Mouse (Mus musculus) embryonic facial prominence, embryonic 11.5 days (tissue): ENCODE measurements around the gene BC004004. TPM values are rescaled to one million over a fixed set of nuclear protein-coding genes. Genes with fewer than 3 reads are reported as not detected.
"Not testable (repeated sequence)": the region's sequence is repeated elsewhere in the genome, so short reads cannot be mapped to it uniquely, and the experiment has no call there.

Experiments used
- ATAC-seq: fragments of 200-750 bp; cut with Nextera tagmentation; replicated peaks from 2 replicates; pipeline ENCODE4 v1.8.0; 2017; ENCODE audit warnings: low read depth; ENCODE audit not compliant: insufficient number of reproducible peaks, low FRiP score, low TSS enrichment
- DNase-seq: peaks from one replicate; pipeline ENCODE4 v3.0.0-alpha.2; 2015; ENCODE audit warnings: low spot score
- H3K27ac ChIP-seq: fragments of 300-500 bp; sonication (generic); replicated peaks from 2 replicates; pipeline ENCODE4 v1.5.1; 2014; ENCODE audit warnings: mild to moderate bottlenecking, low read depth, low read length, control low read depth
- H3K27me3 ChIP-seq: fragments of 300-500 bp; sonication (generic); 2 replicates; pipeline ENCODE4 v1.6.1; 2014; ENCODE audit warnings: mild to moderate bottlenecking, low read length, moderate library complexity, mixed read lengths; ENCODE audit not compliant: control insufficient read depth, insufficient read depth
- H3K36me3 ChIP-seq: fragments of 300-500 bp; sonication (generic); replicated peaks from 2 replicates; pipeline ENCODE4 v1.6.1; 2014; ENCODE audit warnings: low read depth, mild to moderate bottlenecking, low read length, moderate library complexity, mixed read lengths; ENCODE audit not compliant: control insufficient read depth, insufficient read depth
- H3K4me1 ChIP-seq: fragments of 300-500 bp; sonication (generic); 2 replicates; pipeline ENCODE4 v1.6.1; 2014; ENCODE audit warnings: low read length, mixed read lengths; ENCODE audit not compliant: control insufficient read depth, insufficient read depth
- H3K4me2 ChIP-seq: fragments of 300-500 bp; sonication (generic); 2 replicates; pipeline ENCODE4 v1.6.1; 2014; ENCODE audit warnings: low read depth, mild to moderate bottlenecking, control low read depth, low read length, moderate library complexity
- H3K4me3 ChIP-seq: fragments of 300-500 bp; sonication (generic); 2 replicates; pipeline ENCODE4 v1.5.1; 2014; ENCODE audit warnings: low read depth, low read length, control low read depth
- H3K9ac ChIP-seq: fragments of 300-500 bp; sonication (generic); replicated peaks from 2 replicates; pipeline ENCODE4 v1.6.1; 2014; ENCODE audit warnings: mild to moderate bottlenecking, control low read depth, low read length
- H3K9me3 ChIP-seq: fragments of 300-500 bp; sonication (generic); replicated peaks from 2 replicates; pipeline ENCODE4 v1.6.1; 2016; ENCODE audit warnings: mild to moderate bottlenecking, low read length, inconsistent platforms, mixed read lengths; ENCODE audit not compliant: control insufficient read depth
- WGBS: fragments of 180-500 bp; shearing (Covaris S2); extraction: QIAGEN DNeasy Blood & Tissue Kit; methylation state at CpG from one replicate; pipeline ENCODE4 v1.1.7; 2014; 5-methylcytosine and 5-hydroxymethylcytosine counted together
- polyA plus RNA-seq: library from polyadenylated mRNA; unstranded; fragments of >200 nt; fragmentation: Nextera tagmentation; extraction: Ambion mirVana; gene quantifications from 2 replicates; pipeline ENCODE4 v1.2.1, GENCODE M21; 2014

The BC004004 gene
- polyA plus RNA-seq, 1 experiment from 2014 or later, result 55.1 TPM

DNA sequence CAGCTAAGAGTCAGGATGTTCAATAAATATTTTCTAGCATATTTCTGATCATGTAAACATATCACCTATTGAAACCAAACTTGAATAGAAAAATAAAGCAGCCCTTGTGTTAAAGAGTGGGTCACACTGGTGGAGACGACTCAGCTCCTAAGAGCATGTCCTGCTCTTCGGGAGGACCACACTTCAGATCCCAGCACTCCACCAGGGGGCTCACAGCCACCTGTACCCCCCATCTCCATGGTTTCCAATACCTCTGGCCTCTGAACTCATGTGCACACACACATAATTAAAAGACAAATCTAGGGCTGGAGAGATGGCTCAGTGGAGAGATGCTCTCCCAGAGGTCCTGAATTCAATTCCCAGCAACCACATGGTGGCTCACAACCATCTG is 6.3 kb upstream of the BC004004 start:
- DNase-seq (no peak), ATAC-seq (no peak)
- 46% methylated on average over 2 of the region's 2 CpGs for WGBS
- H3K36me3 ChIP-seq, result no peaks in the 10 kb centered on the region; the same call in 1 of the 2 replicates
- no peak overlapping the region for H3K9ac ChIP-seq
- no peaks in the 10 kb centered on the region for H3K9me3 ChIP-seq
- no peak overlapping the region for H3K4me2 ChIP-seq
- no peak overlapping the region for H3K4me3 ChIP-seq
- H3K27me3 ChIP-seq, result no peaks in the 10 kb centered on the region
- H3K27ac ChIP-seq, result no peak overlapping the region
- peaks cover 7% of the 10 kb centered on the region for H3K4me1 ChIP-seq

DNA sequence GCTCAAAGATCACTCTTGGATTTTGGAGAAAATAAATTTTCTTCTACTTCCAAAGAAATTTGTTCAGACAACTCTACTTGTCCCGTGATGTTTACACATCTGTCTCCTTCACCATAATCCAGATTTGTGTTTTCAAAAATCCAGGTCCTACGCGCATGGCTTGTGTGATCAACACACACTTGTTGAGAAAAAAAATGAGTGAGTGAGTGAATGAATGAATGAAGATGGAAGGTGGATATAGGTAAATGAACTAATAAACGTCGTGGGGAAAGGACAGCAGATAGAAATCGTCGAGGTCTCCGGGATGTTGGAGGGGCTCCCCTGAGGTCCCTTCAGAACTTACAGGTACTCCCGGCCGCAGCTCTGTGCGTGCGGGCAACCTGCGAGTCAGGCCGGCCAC is 5.2 kb upstream of the BC004004 start:
- H3K4me3 ChIP-seq, result peak overlapping the region; percentile 72
- no peak for DNase-seq
- 0 out of 2 replicates have a peak, but pooled peaks have one; percentile 1 for ATAC-seq
- WGBS, result under 1% methylated on average over 14 of the region's 14 CpGs
- no peaks in the 10 kb centered on the region for H3K9me3 ChIP-seq
- peak overlapping the region; percentile 96 for H3K27ac ChIP-seq
- peak overlapping the region; percentile 67 for H3K4me2 ChIP-seq
- H3K4me1 ChIP-seq, result peaks cover 7% of the 10 kb centered on the region
- H3K36me3 ChIP-seq, result no peaks in the 10 kb centered on the region; the same call in 1 of the 2 replicates
- peak overlapping the region; percentile 64 for H3K9ac ChIP-seq
- no peaks in the 10 kb centered on the region for H3K27me3 ChIP-seq

- WGBS, result 6% methylated on average over 38 of the region's 38 CpGs
- peak; percentile 54 for ATAC-seq
- peaks cover 7% of the 10 kb centered on the region for H3K4me1 ChIP-seq
These were observed 4.6 kb upstream of the BC004004 start, which contains the start of gene Ppil1 for GRCm38 (mm10) chr17:29263840-29264633. Gene Ppil1, minus strand, starts transcription at chr17:29264186.

DNA sequence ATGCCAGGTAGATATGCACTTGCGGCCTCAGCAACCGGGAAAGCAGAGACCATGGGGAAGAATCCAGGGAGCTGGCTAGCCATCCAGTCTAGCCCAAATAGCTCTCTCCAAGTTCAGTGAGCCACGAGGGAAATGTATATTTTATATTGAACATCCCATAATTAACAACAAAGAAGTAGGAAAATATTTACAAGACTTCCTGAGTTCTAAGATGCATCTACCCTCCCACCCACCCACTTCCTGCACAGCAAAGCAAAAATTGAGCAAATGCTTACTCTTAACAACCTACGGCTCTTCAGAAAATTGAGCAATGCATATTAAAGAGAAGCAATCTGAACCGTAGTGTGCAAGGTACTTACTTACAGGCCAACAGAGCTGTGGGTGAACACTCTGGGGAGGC is 3.8 kb upstream of the BC004004 start:
- 90% methylated on average over 5 of the region's 5 CpGs for WGBS
- H3K36me3 ChIP-seq, result no peaks in the 10 kb centered on the region; the same call in 1 of the 2 replicates
- H3K27me3 ChIP-seq, result no peaks in the 10 kb centered on the region
- H3K9me3 ChIP-seq, result no peaks in the 10 kb centered on the region
- DNase-seq (no peak), ATAC-seq (no peak)
- no peak overlapping the region for H3K4me3 ChIP-seq
- peak overlapping the region; percentile 67 for H3K27ac ChIP-seq
- peak overlapping the region; percentile 64 for H3K9ac ChIP-seq
- peaks cover 9% of the 10 kb centered on the region for H3K4me1 ChIP-seq
- H3K4me2 ChIP-seq, result no peak overlapping the region; the same call in 1 of the 2 replicates

More at GRCm38 (mm10) chr17:29263840-29264633, 4.6 kb upstream of the BC004004 start, which contains the start of gene Ppil1:
- Histone ChIP-seq H3K27ac (peak within 1 kb of the TSS; percentile 96), H3K27me3 (no peaks in the 10 kb centered on the region), H3K9me3 (no peaks in the 10 kb centered on the region), H3K9ac (peak within 1 kb of the TSS; percentile 64), H3K36me3 (no peaks in the 10 kb centered on the region; the same call in 1 of the 2 replicates), H3K4me3 (peak within 1 kb of the TSS; percentile 72), H3K4me2 (peak within 1 kb of the TSS; percentile 67)
- peak; percentile 87 for DNase-seq

DNA sequence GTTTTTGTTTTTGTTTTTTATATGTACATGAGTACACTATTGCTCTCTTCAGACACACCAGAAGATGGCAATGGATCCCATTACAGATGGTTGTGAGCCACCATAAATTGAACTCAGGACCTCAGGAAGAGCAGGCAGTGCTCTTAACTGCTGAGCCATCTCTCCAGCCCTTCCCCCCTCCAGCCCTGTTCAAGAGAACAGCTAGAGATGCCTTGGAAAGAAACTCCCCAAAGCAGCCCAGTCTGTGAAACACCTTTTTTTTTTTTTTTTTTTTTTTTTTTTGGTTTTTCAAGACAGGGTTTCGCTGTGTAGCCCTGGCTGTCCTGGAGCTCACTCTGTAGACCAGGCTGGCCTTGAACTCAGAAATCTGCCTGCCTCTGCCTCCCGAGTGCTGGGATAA is 1.5 kb upstream of the BC004004 start:
- H3K27ac ChIP-seq, H3K27me3 ChIP-seq, H3K4me3 ChIP-seq, H3K4me2 ChIP-seq, H3K9ac ChIP-seq, H3K36me3 ChIP-seq, H3K4me1 ChIP-seq, DNase-seq, ATAC-seq, H3K9me3 ChIP-seq: not testable (repeated sequence)
- WGBS, result 88% methylated on average over 2 of the region's 2 CpGs

DNA sequence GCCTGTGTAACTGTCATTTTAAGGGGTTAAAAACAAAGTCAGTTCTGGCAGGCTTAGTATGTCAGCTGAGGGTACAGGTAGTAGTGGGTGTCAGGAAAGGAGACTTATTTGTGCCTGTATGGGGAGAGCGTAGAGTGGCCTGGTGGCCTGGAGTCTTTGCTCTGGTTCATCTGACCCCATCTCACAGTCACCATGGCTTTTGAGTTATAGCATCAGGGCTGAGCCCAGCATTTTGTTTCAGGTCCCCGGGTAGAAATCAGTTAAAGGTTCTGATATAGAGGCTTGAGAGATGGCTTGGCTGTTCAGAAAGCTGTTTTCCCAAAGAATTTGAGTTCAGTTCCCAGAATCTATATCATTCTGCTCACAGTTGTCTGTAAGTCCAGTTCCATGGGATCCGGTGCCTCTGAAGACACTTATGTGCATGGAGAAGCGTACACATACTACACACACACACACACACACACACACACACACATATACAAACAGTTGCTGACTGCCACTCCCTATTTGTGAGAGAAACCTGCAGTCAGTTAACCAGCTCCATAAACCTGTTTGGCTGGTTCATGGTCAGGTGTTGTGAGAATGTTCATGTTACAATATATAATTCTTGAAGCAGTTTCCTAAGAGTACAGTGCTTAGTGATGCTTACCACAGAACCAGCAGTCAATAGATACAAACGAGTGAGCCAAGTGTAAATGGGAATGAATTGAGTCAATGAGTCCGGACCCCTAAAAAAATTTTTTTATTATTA is 482 bp upstream of the BC004004 start:
- H3K9me3 ChIP-seq, result no peaks in the 10 kb centered on the region
- 60% methylated on average over 6 of the region's 6 CpGs for WGBS
- H3K36me3 ChIP-seq, result no peaks in the 10 kb centered on the region
- H3K27me3 ChIP-seq, result no peaks in the 10 kb centered on the region
- ATAC-seq (no peak), DNase-seq (no peak)
- peaks cover 7% of the 10 kb centered on the region; the same call in 1 of the 2 replicates for H3K4me1 ChIP-seq
- H3K27ac ChIP-seq, result no peak overlapping the region
- peak overlapping the region; percentile 56; the same call in 1 of the 2 replicates for H3K4me2 ChIP-seq
- peak overlapping the region; percentile 42; the same call in 1 of the 2 replicates for H3K9ac ChIP-seq
- H3K4me3 ChIP-seq, result peak overlapping the region; percentile 88

DNA sequence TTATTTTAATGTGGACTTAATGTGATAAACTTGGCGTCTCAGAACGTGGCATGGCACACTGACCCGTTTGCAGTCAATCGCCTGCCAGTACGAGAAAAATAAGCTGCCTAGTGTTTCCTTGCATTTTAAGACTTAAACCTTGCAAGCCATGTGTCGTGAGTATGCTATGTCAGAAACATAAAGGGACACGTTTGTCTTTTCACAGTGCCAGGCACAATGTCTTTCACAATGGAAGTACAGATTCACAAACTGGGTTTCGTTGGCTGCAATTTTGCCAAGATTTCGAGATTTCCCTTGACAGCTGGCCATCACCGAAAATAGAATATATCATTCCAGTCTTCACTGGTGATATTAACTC is 740 bp downstream of the BC004004 start:
- Histone ChIP-seq H3K9ac (peak overlapping the region; percentile 91), H3K36me3 (no peaks in the 10 kb centered on the region), H3K4me1 (peaks cover 6% of the 10 kb centered on the region; the same call in 1 of the 2 replicates), H3K4me2 (peak overlapping the region; percentile 56), H3K4me3 (peak overlapping the region; percentile 88), H3K9me3 (no peaks in the 10 kb centered on the region), H3K27ac (peak overlapping the region; percentile 77), H3K27me3 (no peaks in the 10 kb centered on the region)
- DNase-seq (no peak), ATAC-seq (no peak)
- 24% methylated on average over 10 of the region's 10 CpGs for WGBS
